Mouse (Mus musculus) spleen, adult 2 months (tissue): ENCODE measurements around the gene Ccdc141. TPM values are rescaled to one million over a fixed set of nuclear protein-coding genes. Genes with fewer than 3 reads are reported as not detected.

ENCODE experiments used
- DNase-seq, 2 experiments: peaks; one replicate each; pipeline versions ENCODE4 v3.0.0 to v3.0.0-alpha.2; 2012 to 2021; ENCODE audit warnings: low spot score in 2 of 2, low read depth in 1 of 2
- H3K27ac ChIP-seq: fragments of 200-500 bp; 2 replicates; pipeline ENCODE4 v1.5.1; 2012; ENCODE audit warnings: low read length, inconsistent platforms; ENCODE audit not compliant: insufficient read depth
- H3K27me3 ChIP-seq: fragments of 200-500 bp; 2 replicates; pipeline ENCODE4 v1.6.1; 2012; ENCODE audit warnings: mild to moderate bottlenecking, moderate library complexity, low read length, inconsistent platforms; ENCODE audit not compliant: control insufficient read depth, insufficient read depth
- H3K36me3 ChIP-seq: fragments of 200-500 bp; 2 replicates; pipeline ENCODE4 v1.6.1; 2012; ENCODE audit warnings: mild to moderate bottlenecking, low read length, inconsistent platforms; ENCODE audit not compliant: control insufficient read depth, insufficient read depth
- H3K4me1 ChIP-seq: fragments of 200-500 bp; 2 replicates; pipeline ENCODE4 v1.6.1; 2011; ENCODE audit warnings: inconsistent platforms; ENCODE audit not compliant: control insufficient read depth, insufficient read depth, insufficient read length
- H3K4me3 ChIP-seq: fragments of 200-500 bp; 2 replicates; pipeline ENCODE4 v1.5.1; 2011; ENCODE audit warnings: mild to moderate bottlenecking, inconsistent platforms; ENCODE audit not compliant: insufficient read depth, insufficient read length; ENCODE audit errors: extremely low read depth
- CTCF ChIP-seq: fragments of 200-500 bp; IDR thresholded peaks from 2 replicates; pipeline ENCODE4 v1.5.1; 2011; ENCODE audit warnings: mild to moderate bottlenecking, inconsistent platforms; ENCODE audit not compliant: insufficient read depth, insufficient read length, insufficient replicate concordance; ENCODE audit errors: extremely low read depth
- POLR2A ChIP-seq: fragments of 200-500 bp; IDR thresholded peaks from 2 replicates; pipeline ENCODE4 v1.6.1; 2011; ENCODE audit warnings: low read depth, low read length, inconsistent platforms
- WGBS: fragments of 180-500 bp; shearing (Covaris S2); methylation state at CpG from one replicate; pipeline ENCODE4 v1.1.7; 2018; 5-methylcytosine and 5-hydroxymethylcytosine counted together
- polyA plus RNA-seq: library from polyadenylated mRNA; depleted of rRNA; stranded (reverse); fragments of >200 nt; gene quantifications from 2 replicates; pipeline ENCODE4 v1.2.3, GENCODE M21; 2012

The Ccdc141 gene
- polyA plus RNA-seq, 1 experiment, result 0.77 TPM

GRCm38 (mm10) chr2:77157546-77157945, 12.9 kb downstream of the Ccdc141 start:
- no peaks in the 10 kb centered on the region for H3K36me3 ChIP-seq
- H3K27ac ChIP-seq, result no peak overlapping the region
- H3K27me3 ChIP-seq, result no peaks in the 10 kb centered on the region
- 95% methylated on average over 4 of the region's 4 CpGs for WGBS
- TF ChIP-seq POLR2A (no peak), CTCF (no peak)
- no peak for DNase-seq
- no peaks in the 10 kb centered on the region for H3K4me1 ChIP-seq
- H3K4me3 ChIP-seq, result no peak overlapping the region

GRCm38 (mm10) chr2:77154080-77154479, 16.4 kb downstream of the Ccdc141 start:
- WGBS, result 57% methylated on average over 4 of the region's 4 CpGs
- H3K27me3 ChIP-seq, result no peaks in the 10 kb centered on the region
- no peak for DNase-seq
- no peak for TF ChIP-seq POLR2A
- TF ChIP-seq CTCF, result no peak
- H3K36me3 ChIP-seq, result no peaks in the 10 kb centered on the region
- H3K27ac ChIP-seq, result no peak overlapping the region
- H3K4me1 ChIP-seq, result no peaks in the 10 kb centered on the region
- H3K4me3 ChIP-seq, result no peak overlapping the region

- no peak overlapping the region for H3K4me3 ChIP-seq
- no peaks in the 10 kb centered on the region for H3K36me3 ChIP-seq
- WGBS, result 94% methylated on average over 8 of the region's 8 CpGs
- no peaks in the 10 kb centered on the region for H3K27me3 ChIP-seq
- no peak for TF ChIP-seq CTCF
- TF ChIP-seq POLR2A, result no peak
- no peak overlapping the region for H3K27ac ChIP-seq
- DNase-seq, result no peak
- H3K4me1 ChIP-seq, result no peaks in the 10 kb centered on the region
Measured at GRCm38 (mm10) chr2:77151255-77151654, 19.2 kb downstream of the Ccdc141 start.

GRCm38 (mm10) chr2:77149576-77149975, 20.9 kb downstream of the Ccdc141 start:
- Histone ChIP-seq H3K36me3 (no peaks in the 10 kb centered on the region), H3K4me3 (no peak overlapping the region), H3K4me1 (no peaks in the 10 kb centered on the region), H3K27me3 (no peaks in the 10 kb centered on the region), H3K27ac (no peak overlapping the region)
- TF ChIP-seq CTCF (no peak), POLR2A (no peak)
- WGBS, result 88% methylated on average over 2 of the region's 2 CpGs
- no peak for DNase-seq

GRCm38 (mm10) chr2:77148215-77148614, 22.2 kb downstream of the Ccdc141 start:
- no peak for DNase-seq
- no peak overlapping the region for H3K4me3 ChIP-seq
- H3K27me3 ChIP-seq, result no peaks in the 10 kb centered on the region
- WGBS, result 54% methylated on average over 4 of the region's 4 CpGs
- no peaks in the 10 kb centered on the region for H3K36me3 ChIP-seq
- TF ChIP-seq CTCF (no peak), POLR2A (no peak)
- no peak overlapping the region for H3K27ac ChIP-seq
- H3K4me1 ChIP-seq, result no peaks in the 10 kb centered on the region

GRCm38 (mm10) chr2:77146968-77147367, 23.5 kb downstream of the Ccdc141 start:
- 77% methylated on average over 2 of the region's 2 CpGs for WGBS
- no peaks in the 10 kb centered on the region for H3K36me3 ChIP-seq
- no peak overlapping the region for H3K27ac ChIP-seq
- TF ChIP-seq POLR2A, result no peak
- TF ChIP-seq CTCF, result no peak
- no peak for DNase-seq
- H3K27me3 ChIP-seq, result no peaks in the 10 kb centered on the region
- H3K4me1 ChIP-seq, result no peaks in the 10 kb centered on the region
- H3K4me3 ChIP-seq, result no peak overlapping the region

GRCm38 (mm10) chr2:77146291-77146690, 24.1 kb downstream of the Ccdc141 start:
- Histone ChIP-seq H3K27ac (no peak overlapping the region), H3K4me1 (no peaks in the 10 kb centered on the region), H3K27me3 (no peaks in the 10 kb centered on the region), H3K4me3 (no peak overlapping the region), H3K36me3 (no peaks in the 10 kb centered on the region)
- WGBS, result 86% methylated on average over 3 of the region's 3 CpGs
- no peak for TF ChIP-seq CTCF
- no peak for DNase-seq
